Mouse (Mus musculus): ENCODE data around the gene Aco1. TPM values are rescaled to one million over a fixed set of nuclear protein-coding genes. Genes with fewer than 3 reads are reported as not detected.

The Aco1 gene
- polyA plus RNA-seq, 1 experiment = 35.5 TPM

GRCm38 (mm10) chr4:40181681-40182080, 38.8 kb downstream of the Aco1 start:
- H3K27me3 ChIP-seq (ENCODE audit: control insufficient read depth, insufficient read depth, insufficient read length) = no peaks in the 10 kb centered on the region
- H3K79me2 ChIP-seq (ENCODE audit: control insufficient read depth, insufficient read depth) = no peaks in the 10 kb centered on the region
- H3K4me2 ChIP-seq (ENCODE audit: low read depth) = no peak overlapping the region
- H3ac ChIP-seq (ENCODE audit: control insufficient read depth, insufficient read length) = no peak overlapping the region
- TF ChIP-seq MAX (IDR thresholded peaks at IDR 0.05; ENCODE audit: low read depth) (no peak), POLR2AphosphoS2 (IDR thresholded peaks at IDR 0.05; ENCODE audit: insufficient read length, low read depth) (no peak), USF1 (IDR thresholded peaks at IDR 0.05; ENCODE audit: low read depth) (no peak), E2F4 (IDR thresholded peaks at IDR 0.05; ENCODE audit: insufficient read depth) (no peak), TCF3 (IDR thresholded peaks at IDR 0.05; ENCODE audit: insufficient read length, low read depth) (no peak), MYOG (IDR thresholded peaks at IDR 0.05; ENCODE audit: control insufficient read depth in 1 of 3, insufficient read depth in 1 of 3, insufficient read length in 2 of 3, low read depth in 2 of 3) (no peak), SRF (IDR thresholded peaks at IDR 0.05; ENCODE audit: control insufficient read depth, insufficient read length, low read depth) (no peak), CEBPB (IDR thresholded peaks at IDR 0.05; ENCODE audit: insufficient read depth, poor library complexity, severe bottlenecking) (no peak), MYOD1 (IDR thresholded peaks at IDR 0.05; ENCODE audit: control insufficient read depth in 1 of 3, insufficient read length in 2 of 3, low read depth in 2 of 3) (no peak)
- no peak overlapping the region for H3K4me3 ChIP-seq
- peaks cover 22% of the 10 kb centered on the region for H3K36me3 ChIP-seq (ENCODE audit: control insufficient read depth, insufficient read depth)

- TF ChIP-seq TCF3 (IDR thresholded peaks at IDR 0.05; ENCODE audit: insufficient read length, low read depth) = no peak
- no peak for TF ChIP-seq MYOD1 (IDR thresholded peaks at IDR 0.05; ENCODE audit: control insufficient read depth in 1 of 3, insufficient read length in 2 of 3, low read depth in 2 of 3)
- no peak for TF ChIP-seq REST (IDR thresholded peaks at IDR 0.05; ENCODE audit: insufficient read depth, insufficient read length)
- TF ChIP-seq POLR2A (IDR thresholded peaks at IDR 0.05; ENCODE audit: insufficient read length, low read depth) = no peak
- TF ChIP-seq MYOG (IDR thresholded peaks at IDR 0.05; ENCODE audit: control insufficient read depth in 1 of 3, insufficient read depth in 1 of 3, insufficient read length in 2 of 3, low read depth in 2 of 3) = no peak
- TF ChIP-seq POLR2AphosphoS2 (IDR thresholded peaks at IDR 0.05; ENCODE audit: insufficient read length, low read depth) = no peak
- no peak for TF ChIP-seq CEBPB (IDR thresholded peaks at IDR 0.05; ENCODE audit: insufficient read depth, poor library complexity, severe bottlenecking)
- TF ChIP-seq TCF12 (IDR thresholded peaks at IDR 0.05; ENCODE audit: insufficient read depth, poor library complexity, severe bottlenecking) = no peak
- no peak for TF ChIP-seq MAX (IDR thresholded peaks at IDR 0.05; ENCODE audit: low read depth)
- Histone ChIP-seq H3K27me3 (ENCODE audit: control insufficient read depth, insufficient read depth, insufficient read length) (no peaks in the 10 kb centered on the region), H3K36me3 (ENCODE audit: control insufficient read depth, insufficient read depth) (peaks cover 27% of the 10 kb centered on the region)
These were observed 39.9 kb downstream of the Aco1 start for GRCm38 (mm10) chr4:40182651-40183320.

DNA sequence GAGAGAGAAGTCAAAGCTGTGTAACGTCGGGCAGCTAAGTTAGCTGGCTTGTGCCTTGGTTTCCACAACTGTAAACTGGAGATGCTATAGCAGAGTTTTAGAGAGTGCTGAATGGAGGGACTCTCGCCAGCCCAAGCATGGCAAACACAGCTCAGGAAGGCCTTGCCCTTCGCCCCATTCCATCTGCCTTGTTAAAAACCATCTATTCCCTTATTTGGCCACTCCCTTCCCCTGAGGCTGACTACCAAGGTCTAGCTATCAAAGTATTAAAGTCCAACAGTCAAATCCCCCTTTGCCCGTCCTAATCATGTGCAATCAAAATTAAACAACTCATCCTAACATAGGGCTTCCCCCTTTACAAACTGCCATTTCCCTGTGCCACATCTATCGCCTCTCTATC, 40.9 kb downstream of the Aco1 start:
- TF ChIP-seq USF1 (IDR thresholded peaks at IDR 0.05; ENCODE audit: low read depth) (no peak), REST (IDR thresholded peaks at IDR 0.05; ENCODE audit: insufficient read depth, insufficient read length) (no peak), MAX (IDR thresholded peaks at IDR 0.05; ENCODE audit: low read depth) (no peak), E2F4 (IDR thresholded peaks at IDR 0.05; ENCODE audit: insufficient read depth) (no peak), MYOG (IDR thresholded peaks at IDR 0.05; ENCODE audit: control insufficient read depth in 1 of 3, insufficient read depth in 1 of 3, insufficient read length in 2 of 3, low read depth in 2 of 3) (no peak), MYOD1 (IDR thresholded peaks at IDR 0.05; ENCODE audit: control insufficient read depth in 1 of 3, insufficient read length in 2 of 3, low read depth in 2 of 3) (no peak), SRF (IDR thresholded peaks at IDR 0.05; ENCODE audit: control insufficient read depth, insufficient read length, low read depth) (no peak), POLR2AphosphoS2 (IDR thresholded peaks at IDR 0.05; ENCODE audit: insufficient read length, low read depth) (no peak), TCF3 (IDR thresholded peaks at IDR 0.05; ENCODE audit: insufficient read length, low read depth) (no peak), CEBPB (IDR thresholded peaks at IDR 0.05; ENCODE audit: insufficient read depth, poor library complexity, severe bottlenecking) (no peak), TCF12 (IDR thresholded peaks at IDR 0.05; ENCODE audit: insufficient read depth, poor library complexity, severe bottlenecking) (no peak), POLR2A (IDR thresholded peaks at IDR 0.05; ENCODE audit: insufficient read length, low read depth) (no peak)

More at GRCm38 (mm10) chr4:40182651-40183320, 39.9 kb downstream of the Aco1 start:
- Histone ChIP-seq H3ac (ENCODE audit: control insufficient read depth, insufficient read length) (no peak overlapping the region), H3K4me3 (no peak overlapping the region), H3K79me2 (ENCODE audit: control insufficient read depth, insufficient read depth) (no peaks in the 10 kb centered on the region), H3K4me2 (ENCODE audit: low read depth) (no peak overlapping the region)

GRCm38 (mm10) chr4:40184470-40184869, 41.6 kb downstream of the Aco1 start:
- TF ChIP-seq CEBPB (IDR thresholded peaks at IDR 0.05; ENCODE audit: insufficient read depth, poor library complexity, severe bottlenecking) (no peak), POLR2AphosphoS2 (IDR thresholded peaks at IDR 0.05; ENCODE audit: insufficient read length, low read depth) (no peak), MYOD1 (IDR thresholded peaks at IDR 0.05; ENCODE audit: control insufficient read depth in 1 of 3, insufficient read length in 2 of 3, low read depth in 2 of 3) (no peak), POLR2A (IDR thresholded peaks at IDR 0.05; ENCODE audit: insufficient read length, low read depth) (no peak), SRF (IDR thresholded peaks at IDR 0.05; ENCODE audit: control insufficient read depth, insufficient read length, low read depth) (no peak)
- no peak overlapping the region for H3K4me2 ChIP-seq (ENCODE audit: low read depth)

More for the DNA sequence above, 40.9 kb downstream of the Aco1 start:
- no peak overlapping the region for H3ac ChIP-seq (ENCODE audit: control insufficient read depth, insufficient read length)
- H3K27me3 ChIP-seq (ENCODE audit: control insufficient read depth, insufficient read depth, insufficient read length) = no peaks in the 10 kb centered on the region
- H3K36me3 ChIP-seq (ENCODE audit: control insufficient read depth, insufficient read depth) = peaks cover 27% of the 10 kb centered on the region
- no peaks in the 10 kb centered on the region for H3K79me2 ChIP-seq (ENCODE audit: control insufficient read depth, insufficient read depth)
- H3K4me2 ChIP-seq (ENCODE audit: low read depth) = no peak overlapping the region
- no peak overlapping the region for H3K4me3 ChIP-seq

GRCm38 (mm10) chr4:40187956-40188355, 45.1 kb downstream of the Aco1 start:
- Histone ChIP-seq H3K4me3 (no peak overlapping the region), H3K4me2 (ENCODE audit: low read depth) (no peak overlapping the region), H3ac (ENCODE audit: control insufficient read depth, insufficient read length) (no peak overlapping the region), H3K36me3 (ENCODE audit: control insufficient read depth, insufficient read depth) (peaks cover 17% of the 10 kb centered on the region), H3K27me3 (ENCODE audit: control insufficient read depth, insufficient read depth, insufficient read length) (no peaks in the 10 kb centered on the region), H3K79me2 (ENCODE audit: control insufficient read depth, insufficient read depth) (no peaks in the 10 kb centered on the region)
- TF ChIP-seq MAX (IDR thresholded peaks at IDR 0.05; ENCODE audit: low read depth) = no peak
- no peak for TF ChIP-seq SRF (IDR thresholded peaks at IDR 0.05; ENCODE audit: control insufficient read depth, insufficient read length, low read depth)
- TF ChIP-seq TCF3 (IDR thresholded peaks at IDR 0.05; ENCODE audit: insufficient read length, low read depth) = no peak
- TF ChIP-seq REST (IDR thresholded peaks at IDR 0.05; ENCODE audit: insufficient read depth, insufficient read length) = no peak
- no peak for TF ChIP-seq TCF12 (IDR thresholded peaks at IDR 0.05; ENCODE audit: insufficient read depth, poor library complexity, severe bottlenecking)
- TF ChIP-seq E2F4 (IDR thresholded peaks at IDR 0.05; ENCODE audit: insufficient read depth) = no peak
- TF ChIP-seq MYOG (IDR thresholded peaks at IDR 0.05; ENCODE audit: control insufficient read depth in 1 of 3, insufficient read depth in 1 of 3, insufficient read length in 2 of 3, low read depth in 2 of 3) = no peak
- no peak for TF ChIP-seq MYOD1 (IDR thresholded peaks at IDR 0.05; ENCODE audit: control insufficient read depth in 1 of 3, insufficient read length in 2 of 3, low read depth in 2 of 3)
- TF ChIP-seq POLR2A (IDR thresholded peaks at IDR 0.05; ENCODE audit: insufficient read length, low read depth) = no peak

More at GRCm38 (mm10) chr4:40184470-40184869, 41.6 kb downstream of the Aco1 start:
- no peaks in the 10 kb centered on the region for H3K79me2 ChIP-seq (ENCODE audit: control insufficient read depth, insufficient read depth)
- peaks cover 25% of the 10 kb centered on the region for H3K36me3 ChIP-seq (ENCODE audit: control insufficient read depth, insufficient read depth)
- H3K27me3 ChIP-seq (ENCODE audit: control insufficient read depth, insufficient read depth, insufficient read length) = no peaks in the 10 kb centered on the region
- H3ac ChIP-seq (ENCODE audit: control insufficient read depth, insufficient read length) = no peak overlapping the region
- H3K4me3 ChIP-seq = no peak overlapping the region
